Mouse (Mus musculus) layer of hippocampus, adult 2 months (tissue): ENCODE measurements around the gene Strn. TPM values are rescaled to one million over a fixed set of nuclear protein-coding genes. Genes with fewer than 3 reads are reported as not detected.

Source experiments
- DNase-seq, 2 experiments: peaks; one replicate each; pipeline ENCODE4 v3.0.0; 2022; ENCODE audit warnings: low spot score in 2 of 2
- H3K27ac ChIP-seq: fragments of 200-600 bp; 2 replicates; pipeline ENCODE4 v1.8.1; 2022
- H3K4me3 ChIP-seq: fragments of 200-600 bp; 2 replicates; pipeline ENCODE4 v1.8.1; 2022; ENCODE audit warnings: mild to moderate bottlenecking
- CTCF ChIP-seq: fragments of 200-600 bp; conservative IDR thresholded peaks from 2 replicates; pipeline ENCODE4 v1.8.1; 2022; ENCODE audit warnings: antibody characterized with exemption, mild to moderate bottlenecking, moderate library complexity
- total RNA-seq, 2 experiments: library from RNA; stranded (reverse); gene quantifications; 2 replicates each; pipeline ENCODE4 v1.2.3; 2021

The Strn gene
- total RNA-seq, 2 experiments from 2014 or later, result 57.6 to 59.9 TPM

DNA sequence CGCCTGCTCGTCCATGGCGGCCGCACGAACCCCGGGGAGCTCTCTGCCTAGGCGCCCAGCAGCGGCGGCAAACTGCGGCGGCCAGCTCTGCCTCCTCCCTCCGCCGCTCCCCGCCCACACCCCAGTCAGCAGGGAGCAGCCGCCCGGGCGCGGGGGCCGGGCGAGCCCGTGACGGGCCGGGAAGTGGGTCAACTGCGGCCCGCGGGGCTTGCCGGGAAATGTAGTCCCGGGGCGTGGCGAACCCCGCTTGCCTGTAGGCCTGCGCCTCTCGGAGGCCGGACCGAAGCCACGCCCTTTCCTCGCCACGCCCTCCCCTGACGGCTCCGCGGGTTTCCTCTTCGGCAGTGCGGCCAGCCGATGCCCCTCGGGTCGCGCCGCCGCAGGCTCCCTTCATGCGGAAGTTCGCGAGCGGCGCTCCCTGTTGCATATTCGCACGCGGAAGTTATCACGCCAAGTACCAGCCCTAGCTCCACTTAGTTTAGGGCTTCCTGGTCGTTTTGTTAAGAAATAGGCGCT is 465 bp downstream of the Strn start:
- Histone ChIP-seq H3K4me3 (peak overlapping the region; percentile 99), H3K27ac (peak overlapping the region; percentile 98)
- no peak for TF ChIP-seq CTCF

DNA sequence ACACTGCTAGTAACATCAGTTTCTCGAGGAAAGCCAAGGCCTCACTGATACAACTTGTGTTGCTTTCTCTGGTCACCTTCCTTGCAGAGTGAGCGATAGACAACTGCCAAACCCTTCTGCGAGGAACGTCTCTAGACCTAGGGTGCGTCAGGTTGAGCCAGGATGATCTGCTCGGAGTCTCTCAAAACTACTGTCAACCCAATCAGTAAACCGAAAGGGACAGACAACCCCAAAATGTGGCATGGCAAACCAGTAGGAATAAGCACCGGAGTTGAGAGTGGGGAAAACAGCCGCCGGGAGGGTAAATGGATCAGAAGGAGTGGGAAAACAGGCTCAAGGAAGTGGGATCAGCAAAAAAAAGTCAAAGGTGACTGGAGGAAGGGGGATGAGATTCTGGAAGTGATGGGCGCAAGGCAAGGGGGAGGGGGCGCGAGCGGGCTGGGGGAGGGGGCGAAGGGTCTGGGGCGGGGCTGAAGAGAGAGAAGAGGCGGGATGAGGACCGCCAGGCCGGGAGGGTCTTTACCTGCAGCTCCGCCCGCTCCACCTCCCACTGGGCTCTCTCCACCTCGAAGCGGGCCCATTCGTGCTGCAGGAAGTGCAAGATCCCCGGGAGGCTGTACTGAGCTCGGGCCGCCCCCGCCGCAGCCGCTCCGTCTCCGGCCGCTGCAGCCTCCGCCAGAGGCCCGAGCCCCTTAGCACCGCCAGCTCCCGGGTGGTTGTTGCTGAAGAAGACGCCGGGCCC is 1.1 kb downstream of the Strn start:
- no peak for TF ChIP-seq CTCF

More for the DNA sequence above, 465 bp downstream of the Strn start:
- peak; percentile 98 to 99 for DNase-seq

DNA sequence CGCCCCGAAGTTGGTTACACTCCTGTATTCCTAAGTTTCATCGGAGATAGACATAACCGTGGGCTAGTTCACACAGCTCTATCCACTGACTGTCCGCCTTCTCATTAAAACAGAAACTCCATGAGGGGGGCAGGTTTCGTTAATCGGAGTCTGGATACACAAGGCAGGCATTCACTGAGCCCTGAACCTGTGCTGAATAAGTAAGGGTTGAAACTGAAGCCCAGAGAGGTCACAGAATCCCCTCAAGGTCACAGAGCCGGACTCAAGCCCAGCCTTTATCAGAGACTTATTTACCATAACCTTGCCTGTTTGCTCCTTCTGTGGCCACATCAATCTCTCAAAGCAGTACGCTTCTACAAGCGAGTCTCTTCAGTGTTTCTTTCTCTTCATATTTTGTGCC is 2.2 kb downstream of the Strn start:
- no peak for DNase-seq
- Histone ChIP-seq H3K27ac (0 out of 2 replicates have a peak overlapping the region, but pooled peaks have one; percentile 98), H3K4me3 (peak overlapping the region; percentile 99)
- TF ChIP-seq CTCF, result no peak

More for the DNA sequence above, 1.1 kb downstream of the Strn start:
- DNase-seq, result no peak
- peak overlapping the region; percentile 99 for H3K4me3 ChIP-seq
- H3K27ac ChIP-seq, result peak overlapping the region; percentile 98

DNA sequence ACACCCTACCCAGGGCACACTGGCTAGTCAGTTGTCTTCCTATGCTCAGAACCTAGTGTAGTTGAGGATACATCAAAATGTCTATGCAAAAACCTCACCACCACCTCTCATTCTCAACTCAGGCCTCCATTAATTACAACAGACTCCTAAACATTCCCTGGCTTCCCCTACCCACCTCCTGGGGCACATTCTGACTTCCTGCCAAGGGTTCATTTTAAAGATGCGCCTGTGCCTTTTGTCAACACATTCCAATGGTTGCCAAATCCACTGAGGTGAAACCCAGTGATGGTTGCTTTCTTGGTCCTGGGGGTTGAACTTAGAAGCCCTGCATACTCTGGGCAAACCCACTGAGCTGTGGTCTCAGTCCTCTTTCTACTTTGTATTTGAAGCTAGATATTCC is 4.9 kb downstream of the Strn start:
- DNase-seq, result no peak
- Histone ChIP-seq H3K4me3 (no peak overlapping the region), H3K27ac (no peak overlapping the region)
- no peak for TF ChIP-seq CTCF

DNA sequence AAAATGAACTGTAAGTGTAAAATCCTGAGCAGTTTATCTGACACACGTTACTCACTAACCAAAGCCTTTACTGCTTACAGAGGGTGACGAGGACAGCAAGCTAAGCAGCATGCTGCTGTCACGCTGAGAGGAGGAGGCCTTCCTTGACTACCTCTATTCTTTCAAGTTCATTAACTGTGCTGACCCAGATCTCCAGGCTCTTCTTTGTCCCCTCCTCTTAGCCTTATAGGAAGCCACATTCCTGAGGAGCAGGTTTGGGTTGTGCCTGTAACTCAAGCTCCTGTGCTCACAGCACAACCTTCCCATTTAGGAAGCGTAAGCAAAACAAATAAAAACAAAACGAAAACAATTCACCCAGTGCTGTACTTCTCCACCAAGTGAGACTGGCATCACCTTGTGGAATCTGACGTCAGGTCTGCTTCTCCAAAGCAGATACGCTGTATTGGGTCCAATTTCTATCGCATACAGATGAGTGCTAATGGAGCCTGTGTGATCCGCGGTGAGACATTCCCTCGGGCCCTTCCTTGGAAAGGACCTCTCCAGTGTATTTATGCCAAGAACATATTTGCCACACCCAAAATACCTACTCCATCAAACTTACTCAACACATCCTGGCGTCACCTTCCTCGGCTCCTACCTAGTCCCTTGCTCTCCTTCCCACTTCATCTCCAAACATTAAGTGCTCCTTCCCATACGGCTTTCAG is 10.1 kb downstream of the Strn start:
- Histone ChIP-seq H3K4me3 (no peak overlapping the region), H3K27ac (no peak overlapping the region)
- DNase-seq, result no peak
- no peak for TF ChIP-seq CTCF

DNA sequence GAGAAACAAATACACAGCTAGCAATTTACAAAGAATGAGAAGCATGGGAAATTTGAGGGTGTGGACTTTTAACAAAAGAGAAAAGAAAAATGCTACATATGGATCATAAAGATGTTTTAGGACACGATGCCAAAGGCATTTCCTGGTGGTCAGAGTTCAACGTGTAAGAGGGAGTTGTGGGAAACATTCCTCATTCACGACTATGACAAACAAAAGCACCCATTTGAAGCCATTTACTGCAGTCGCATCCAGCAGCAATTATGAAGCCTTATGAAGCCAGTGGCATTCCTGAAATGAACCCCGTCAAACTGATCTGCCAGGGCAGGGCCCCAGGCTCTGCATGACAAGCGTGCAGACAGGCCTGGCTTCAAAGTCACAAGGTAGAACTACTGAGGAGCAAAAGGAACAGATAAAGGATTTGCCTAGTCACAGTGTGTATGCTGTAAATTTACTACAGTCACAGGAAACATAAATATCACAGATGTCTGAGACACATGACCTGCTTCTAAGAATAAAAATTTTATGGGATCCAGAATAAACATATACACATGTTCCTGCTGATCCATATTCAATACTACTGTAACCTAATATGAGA is 12.4 kb downstream of the Strn start:
- TF ChIP-seq CTCF, result no peak
- H3K4me3 ChIP-seq, result no peak overlapping the region
- H3K27ac ChIP-seq, result peak overlapping the region; percentile 18; the same call in 1 of the 2 replicates
- no peak for DNase-seq

DNA sequence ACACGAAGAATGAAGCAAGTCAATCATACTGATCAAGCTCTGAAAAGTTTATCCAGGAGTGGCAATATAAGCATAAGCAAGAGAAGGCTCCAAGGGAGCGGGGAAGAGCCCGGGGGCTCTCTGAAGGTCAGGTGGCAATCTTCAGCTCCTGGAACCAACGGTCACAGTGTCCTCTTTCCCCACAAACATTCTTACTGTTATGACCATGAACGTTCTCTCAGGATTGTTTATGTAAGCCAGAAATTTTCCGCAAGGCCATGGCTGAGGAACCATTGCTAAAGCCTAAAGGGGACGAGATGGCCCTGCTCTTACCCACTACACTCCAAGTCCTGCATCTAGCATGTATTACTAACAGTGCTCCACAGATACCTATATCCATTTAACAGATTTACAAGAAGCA is 15.3 kb downstream of the Strn start:
- H3K27ac ChIP-seq, result no peak overlapping the region
- no peak for TF ChIP-seq CTCF
- DNase-seq, result no peak
- no peak overlapping the region for H3K4me3 ChIP-seq

DNA sequence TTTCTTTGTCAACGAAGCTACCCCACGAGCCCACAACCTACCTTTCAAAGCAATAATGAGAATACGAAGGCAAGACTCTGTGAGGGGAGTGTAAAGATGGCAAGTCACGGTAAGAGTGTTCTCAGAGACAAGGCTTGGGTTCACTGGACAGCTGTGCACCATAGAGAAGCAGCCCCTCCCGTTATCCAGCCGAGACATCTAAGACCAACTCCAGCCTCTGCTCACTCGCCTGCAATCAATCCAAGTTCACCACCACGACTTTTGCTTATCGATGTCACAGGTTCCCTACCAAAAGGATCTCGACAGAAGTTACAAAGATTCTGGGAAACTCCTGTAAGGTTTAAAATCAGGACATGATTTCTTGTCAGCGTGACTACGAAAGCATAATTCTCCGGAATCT is 17.9 kb downstream of the Strn start:
- no peak for DNase-seq
- Histone ChIP-seq H3K4me3 (no peak overlapping the region), H3K27ac (no peak overlapping the region)
- no peak for TF ChIP-seq CTCF

DNA sequence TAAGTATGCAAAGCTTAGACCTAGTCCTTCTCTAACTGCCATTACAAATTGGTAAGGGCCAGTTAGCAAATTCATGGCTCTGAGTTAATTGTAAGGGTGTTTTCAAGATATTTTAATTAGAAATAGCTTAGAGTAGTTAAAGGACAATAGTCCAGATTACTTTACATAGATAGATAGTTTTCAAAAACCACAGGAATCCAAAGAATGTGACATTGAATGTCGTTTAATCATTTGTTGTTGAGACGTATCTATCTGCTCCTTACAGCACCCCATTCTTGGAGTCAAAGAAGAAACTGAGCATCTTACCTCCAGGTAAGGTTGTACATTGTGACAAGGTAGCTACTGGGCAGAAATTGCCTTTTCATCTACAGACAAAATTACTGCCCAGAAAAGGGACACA is 26.7 kb downstream of the Strn start:
- Histone ChIP-seq H3K4me3 (no peak overlapping the region), H3K27ac (no peak overlapping the region)
- no peak for DNase-seq
- no peak for TF ChIP-seq CTCF

DNA sequence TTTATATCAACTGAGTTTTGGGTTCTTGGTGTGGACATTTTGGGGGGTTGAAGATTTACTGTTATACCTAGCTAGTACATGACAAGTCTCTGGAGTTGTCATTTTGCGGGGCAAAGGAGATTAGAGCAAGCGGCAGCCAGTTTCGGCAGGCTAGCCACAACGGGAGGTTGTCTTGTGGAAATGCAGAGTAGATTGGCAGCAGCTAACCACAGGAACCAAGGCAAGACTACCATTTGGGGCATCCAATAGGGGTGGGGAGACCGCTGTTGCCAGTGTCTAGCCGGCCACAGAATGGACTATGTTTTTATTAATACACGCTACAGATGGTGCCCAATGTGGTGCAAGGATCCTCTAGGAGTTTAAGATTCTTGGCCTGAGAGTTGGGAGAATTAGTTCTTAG is 28.6 kb downstream of the Strn start:
- Histone ChIP-seq H3K4me3 (no peak overlapping the region), H3K27ac (no peak overlapping the region)
- DNase-seq, result no peak
- no peak for TF ChIP-seq CTCF

DNA sequence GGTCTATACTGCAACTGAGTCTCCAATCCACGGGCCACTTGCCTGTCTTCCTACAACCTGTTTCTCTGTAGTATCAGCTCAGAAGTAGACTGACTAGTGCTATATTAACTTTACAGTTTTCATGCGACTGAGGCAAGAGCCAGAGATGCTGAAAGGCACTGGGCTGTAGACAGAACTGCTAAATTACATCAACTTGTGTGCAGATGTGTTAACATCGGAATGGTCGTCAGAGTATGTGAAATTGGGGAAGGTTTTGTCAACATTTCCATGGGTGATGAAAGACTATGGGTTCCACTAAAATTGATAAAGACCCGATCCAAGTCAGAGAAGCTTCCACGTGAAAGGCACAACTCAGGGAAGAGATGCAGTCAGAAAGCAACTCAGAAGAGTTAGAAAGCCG is 34.0 kb downstream of the Strn start:
- DNase-seq, result no peak
- TF ChIP-seq CTCF, result no peak
- no peak overlapping the region for H3K27ac ChIP-seq
- no peak overlapping the region for H3K4me3 ChIP-seq

DNA sequence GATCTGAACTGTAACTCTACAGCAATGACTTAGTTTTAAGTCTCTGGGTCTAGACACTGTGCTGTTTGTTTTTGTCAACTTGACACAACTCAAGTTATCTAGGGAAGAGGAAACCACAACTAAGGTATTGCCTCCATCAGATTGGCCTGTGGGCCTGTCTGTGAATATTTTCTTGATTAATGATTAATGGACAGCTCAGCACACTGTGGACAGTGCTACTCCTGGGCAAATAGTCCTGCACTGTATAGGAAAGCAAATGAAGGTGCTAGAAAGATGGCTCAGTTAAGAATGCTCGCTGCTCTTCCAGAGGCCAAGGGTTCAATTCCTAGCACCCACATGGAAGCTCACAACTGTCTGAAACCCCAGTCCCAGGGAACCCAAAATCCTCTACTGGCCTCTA is 38.0 kb downstream of the Strn start:
- Histone ChIP-seq H3K27ac (no peak overlapping the region), H3K4me3 (no peak overlapping the region)
- no peak for DNase-seq
- no peak for TF ChIP-seq CTCF

DNA sequence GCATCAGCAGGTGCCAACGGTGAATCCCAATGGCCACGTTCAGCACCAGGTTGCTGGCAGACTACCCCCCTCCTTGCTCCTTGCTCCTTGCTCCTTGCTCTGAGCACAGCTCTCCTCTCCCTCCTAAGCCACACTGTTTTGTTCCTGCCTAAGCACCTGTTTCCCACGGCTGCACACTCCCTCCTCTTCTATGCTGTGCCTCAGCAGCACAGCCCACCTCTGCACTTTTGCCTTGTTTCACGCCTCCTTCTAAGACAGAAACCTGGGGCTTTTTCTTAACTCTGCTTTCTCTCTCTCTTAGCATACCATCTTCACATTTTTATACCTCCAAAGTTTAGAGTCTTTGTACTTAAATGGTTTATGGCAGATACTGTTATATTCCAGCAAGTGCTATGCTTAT is 39.5 kb downstream of the Strn start:
- DNase-seq, result no peak
- no peak for TF ChIP-seq CTCF
- no peak overlapping the region for H3K27ac ChIP-seq
- no peak overlapping the region for H3K4me3 ChIP-seq
